Mouse (Mus musculus) ZHBTc4 (cell line): Measurements from ENCODE around the gene Rgs12.

Source experiments
- DNase-seq: peaks from one replicate; pipeline ENCODE4 v3.0.0-alpha.2; 2011; ENCODE audit warnings: low read depth, low spot score

Rgs12 gene

GRCm38 (mm10) chr5:34981734-34982133 lies 32.5 kb downstream of the Rgs12 start:
- DNase-seq: peak; percentile 61

DNA sequence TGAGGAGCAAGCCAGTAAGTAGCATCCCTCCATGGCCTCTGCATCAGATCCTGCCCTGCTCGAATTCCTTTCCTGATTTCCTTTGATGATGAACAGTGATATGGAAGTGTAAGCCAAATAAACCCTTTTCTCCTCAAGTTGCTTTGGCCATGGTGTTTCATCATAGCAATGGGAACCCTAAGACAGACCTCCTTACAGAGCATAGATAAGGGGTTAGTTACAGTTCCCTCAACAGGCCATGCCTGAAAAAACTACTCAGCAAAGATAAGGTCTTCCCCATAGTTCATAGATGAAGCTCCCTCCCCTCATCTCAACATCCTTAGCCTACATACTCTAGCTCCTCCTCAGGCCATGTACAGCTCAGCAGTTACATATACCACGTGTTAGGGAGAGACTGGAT lies 35.7 kb downstream of the Rgs12 start:
- DNase-seq: no peak

DNA sequence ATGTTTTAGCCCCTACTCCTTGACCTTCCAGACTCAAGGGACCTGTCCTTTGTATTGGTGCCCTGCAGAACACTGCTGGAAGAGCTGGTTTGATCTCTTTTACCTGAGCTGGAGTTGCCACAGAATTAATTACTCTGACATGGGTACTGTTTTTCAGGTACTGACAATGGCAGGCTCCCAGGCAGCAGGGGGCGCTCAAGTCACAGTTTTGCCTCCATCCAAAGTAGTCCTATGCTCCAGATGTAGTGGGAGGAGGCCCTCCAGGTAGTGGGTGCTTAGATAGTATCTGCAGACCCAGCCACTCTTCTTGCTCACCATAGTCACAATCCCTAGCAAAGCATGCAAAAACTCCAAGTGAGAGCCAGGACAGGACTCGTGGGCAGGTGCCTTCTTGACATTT lies 36.6 kb downstream of the Rgs12 start:
- DNase-seq: peak; percentile 76

- DNase-seq: no peak
These were observed 38.2 kb downstream of the Rgs12 start for GRCm38 (mm10) chr5:34987396-34987795.

DNA sequence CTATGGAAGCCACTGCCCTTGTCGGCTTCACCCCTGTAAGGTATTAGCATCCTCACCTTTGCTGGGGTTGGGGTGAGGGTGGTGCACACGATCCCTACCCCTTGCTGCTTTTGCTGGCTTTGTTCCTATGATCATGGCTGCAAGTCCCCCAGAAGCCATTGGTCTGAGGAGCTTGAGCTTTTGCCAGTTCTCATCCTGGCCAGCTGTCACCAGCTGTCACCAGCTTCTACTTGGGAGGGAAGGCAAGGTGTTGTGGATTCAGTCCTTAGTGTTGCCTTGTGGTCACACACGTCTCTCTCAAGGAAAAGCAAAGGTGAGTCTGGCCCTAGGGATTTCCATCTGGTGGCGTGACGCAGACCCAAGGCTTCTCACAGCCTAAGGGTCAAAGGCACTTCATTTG lies 39.4 kb downstream of the Rgs12 start:
- DNase-seq: no peak

- DNase-seq: peak; percentile 36
These were observed 40.1 kb downstream of the Rgs12 start for GRCm38 (mm10) chr5:34989321-34989772.

DNA sequence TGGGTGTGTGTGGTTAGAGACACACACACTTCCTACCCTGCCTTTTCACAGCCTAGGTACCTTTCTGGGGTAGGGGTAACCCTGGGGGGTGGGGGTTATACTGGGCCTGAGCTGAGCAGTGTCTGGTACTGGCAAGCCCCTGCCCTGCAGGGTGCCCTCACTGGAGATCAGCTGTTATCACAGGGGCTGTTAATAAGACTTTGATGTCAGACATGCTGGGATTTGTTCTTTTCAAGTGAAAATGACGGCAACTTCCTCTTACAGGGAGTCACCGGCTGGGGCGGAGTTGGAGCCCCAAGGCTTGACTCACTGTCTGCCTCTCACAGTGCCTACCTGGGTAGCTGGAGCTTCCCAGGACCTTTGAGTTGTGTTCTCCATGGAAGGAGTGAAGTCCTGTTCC lies 49.5 kb downstream of the Rgs12 start:
- DNase-seq: peak; percentile 83

GRCm38 (mm10) chr5:34999281-34999680 lies 50.0 kb downstream of the Rgs12 start:
- no peak for DNase-seq

GRCm38 (mm10) chr5:35000323-35000722 lies 51.1 kb downstream of the Rgs12 start:
- DNase-seq: no peak

DNA sequence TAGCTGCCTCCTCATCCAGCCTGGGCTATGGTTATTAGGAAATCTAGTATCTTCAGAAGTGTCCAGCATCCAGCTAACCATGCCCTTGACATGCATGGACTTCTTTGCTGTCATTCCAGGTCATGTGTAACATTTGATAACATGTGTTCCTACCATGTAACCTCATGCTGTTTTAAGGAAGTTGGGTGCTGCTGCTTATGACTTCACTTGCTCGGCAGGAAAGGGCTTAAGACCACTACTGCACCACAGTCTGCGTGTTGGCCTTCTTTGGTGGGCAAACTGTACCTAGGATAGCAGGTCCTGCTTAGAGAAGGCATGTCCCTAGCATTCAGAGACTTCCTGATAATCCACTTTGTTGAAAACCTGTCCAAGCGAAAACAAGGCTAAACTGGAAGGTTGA lies 51.9 kb downstream of the Rgs12 start:
- no peak for DNase-seq

DNA sequence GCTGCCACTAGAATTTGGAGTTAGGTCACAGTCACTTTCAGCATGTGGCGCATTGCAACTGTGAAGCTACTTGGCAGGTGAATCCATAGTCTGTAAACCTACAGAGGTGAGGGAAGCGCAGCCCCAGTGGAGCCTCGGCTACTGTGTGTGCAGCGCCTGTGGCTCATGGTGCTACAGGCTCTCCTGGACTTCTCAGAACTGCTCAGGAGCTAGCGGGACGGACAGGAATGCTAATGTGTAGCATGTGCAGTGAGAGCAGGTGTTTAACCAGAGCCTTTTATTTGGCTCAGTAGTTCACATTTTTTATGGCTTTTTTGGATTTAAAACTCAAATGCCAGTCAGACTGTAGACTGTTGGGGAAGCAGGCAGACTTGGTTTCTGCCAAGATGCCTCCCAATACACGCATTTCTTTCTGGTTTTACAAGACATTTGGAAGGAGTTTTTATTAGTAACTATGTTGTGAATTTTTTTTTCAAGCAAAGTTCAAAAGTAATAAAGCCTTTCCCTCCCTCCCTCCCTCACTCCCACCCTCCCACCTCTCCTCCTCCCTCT lies 54.4 kb downstream of the Rgs12 start:
- DNase-seq: no peak

DNA sequence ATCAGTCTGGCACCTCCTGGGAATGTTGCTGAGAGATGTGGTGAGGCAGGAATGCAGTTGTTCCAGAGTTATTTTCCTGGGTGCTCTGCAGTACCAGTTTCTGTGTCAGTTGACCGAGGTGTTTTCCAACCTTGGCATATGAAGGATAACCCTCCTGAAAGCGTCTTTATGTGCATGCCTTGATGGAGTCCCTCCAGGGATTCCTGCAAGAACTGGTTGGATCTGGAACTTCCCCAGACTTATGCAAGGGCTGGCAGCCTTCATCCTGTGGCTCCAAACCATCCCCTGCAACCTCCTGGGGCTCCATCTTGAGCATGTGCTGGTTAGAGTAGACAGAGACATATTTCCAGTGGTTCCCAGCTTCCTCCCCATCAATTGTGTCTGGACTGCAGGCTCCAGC lies 55.5 kb downstream of the Rgs12 start:
- no peak for DNase-seq

DNA sequence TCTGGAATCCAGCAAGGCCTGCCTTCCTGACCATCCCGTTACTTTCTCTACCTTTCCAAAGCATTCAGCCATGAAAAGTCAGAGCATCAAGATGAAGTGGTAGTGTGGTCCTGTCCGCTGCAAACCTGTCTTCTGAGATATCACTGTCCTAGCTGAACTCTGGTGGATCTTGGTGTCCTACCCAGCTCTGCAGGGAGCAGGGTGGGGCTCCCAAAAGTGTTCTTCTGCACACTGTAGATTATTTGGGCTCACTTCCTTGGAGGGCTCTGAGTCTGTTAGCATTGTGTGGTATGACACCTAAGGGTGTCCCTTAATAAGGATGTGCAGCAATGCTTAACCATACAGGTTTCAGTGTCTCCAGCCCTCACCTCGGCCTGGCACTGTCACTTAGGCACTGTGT lies 56.4 kb downstream of the Rgs12 start:
- no peak for DNase-seq

- DNase-seq: no peak
These were observed 57.4 kb downstream of the Rgs12 start for GRCm38 (mm10) chr5:35006599-35006998.

DNA sequence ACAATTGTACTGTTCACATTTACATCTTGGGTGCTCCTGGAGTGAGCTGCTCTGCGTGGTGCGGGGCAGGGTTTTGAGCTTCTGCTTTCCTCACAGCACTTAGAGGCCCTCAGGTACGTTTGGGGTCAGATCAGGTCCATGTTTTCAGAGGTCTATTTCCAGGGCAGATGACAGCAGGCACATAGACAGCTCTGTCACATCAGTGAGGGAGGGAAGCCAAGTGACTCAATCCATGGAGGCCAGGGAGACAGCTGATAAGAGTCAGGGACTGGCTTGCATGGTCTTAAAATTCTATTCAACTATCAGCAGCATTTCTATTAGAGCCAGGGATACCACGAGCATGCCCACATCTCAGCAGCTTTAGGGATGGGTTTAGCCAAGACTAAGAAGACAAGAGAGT lies 59.9 kb downstream of the Rgs12 start:
- DNase-seq: no peak

DNA sequence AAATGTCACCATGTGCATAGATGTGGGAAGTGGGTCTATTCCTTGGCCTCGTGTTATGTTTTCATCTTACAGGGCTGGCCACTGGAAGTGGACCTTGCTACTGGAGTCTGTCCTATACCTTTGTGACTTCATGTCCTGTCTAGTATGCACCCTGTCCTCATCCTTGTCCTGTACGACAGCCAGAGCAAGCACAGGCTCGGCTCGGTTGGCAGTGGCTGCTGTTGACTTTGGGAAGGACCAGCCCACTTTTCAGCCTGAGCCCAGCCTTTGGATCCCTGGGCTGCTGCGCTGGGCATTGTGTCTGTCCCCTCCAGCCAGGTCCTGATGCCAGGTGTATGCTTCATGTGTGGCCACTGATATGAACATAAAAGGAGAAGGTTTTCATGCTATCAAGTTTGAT lies 61.4 kb downstream of the Rgs12 start:
- DNase-seq: no peak

GRCm38 (mm10) chr5:35011156-35011923 lies 62.1 kb downstream of the Rgs12 start:
- DNase-seq: no peak

GRCm38 (mm10) chr5:35014036-35014435 lies 64.8 kb downstream of the Rgs12 start:
- peak; percentile 19 for DNase-seq

DNA sequence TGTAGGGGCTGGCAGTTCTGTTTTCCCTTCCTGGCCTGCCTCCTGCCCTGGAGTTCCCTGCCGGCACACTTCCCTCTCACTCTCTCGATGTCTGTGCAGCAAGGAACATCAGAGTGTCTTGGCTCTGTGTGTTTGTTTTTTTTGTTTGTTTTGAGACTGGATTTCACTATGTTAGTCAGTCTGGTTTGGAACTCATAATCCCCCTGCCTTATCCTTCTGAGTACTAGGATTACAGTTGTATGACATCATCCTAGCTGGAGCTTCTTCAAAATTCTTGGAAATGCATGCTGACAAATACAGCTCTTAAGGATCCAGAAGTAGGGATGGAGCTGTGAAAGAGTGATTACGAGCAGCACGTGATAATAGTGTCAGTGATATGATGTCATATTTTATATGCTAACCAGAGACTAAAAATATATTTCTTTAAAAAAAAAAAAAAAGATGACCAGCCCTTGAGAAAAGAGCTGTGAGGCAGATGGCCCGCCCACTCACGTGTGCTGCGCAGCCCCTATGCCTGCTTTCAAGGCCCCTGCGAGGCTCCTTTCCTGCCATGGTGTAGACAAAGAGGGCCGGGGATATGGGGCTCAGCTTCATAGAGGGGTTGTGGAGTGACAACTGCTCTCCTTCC lies 70.5 kb downstream of the Rgs12 start:
- no peak for DNase-seq

GRCm38 (mm10) chr5:35020410-35021241 lies 71.4 kb downstream of the Rgs12 start:
- DNase-seq: no peak

DNA sequence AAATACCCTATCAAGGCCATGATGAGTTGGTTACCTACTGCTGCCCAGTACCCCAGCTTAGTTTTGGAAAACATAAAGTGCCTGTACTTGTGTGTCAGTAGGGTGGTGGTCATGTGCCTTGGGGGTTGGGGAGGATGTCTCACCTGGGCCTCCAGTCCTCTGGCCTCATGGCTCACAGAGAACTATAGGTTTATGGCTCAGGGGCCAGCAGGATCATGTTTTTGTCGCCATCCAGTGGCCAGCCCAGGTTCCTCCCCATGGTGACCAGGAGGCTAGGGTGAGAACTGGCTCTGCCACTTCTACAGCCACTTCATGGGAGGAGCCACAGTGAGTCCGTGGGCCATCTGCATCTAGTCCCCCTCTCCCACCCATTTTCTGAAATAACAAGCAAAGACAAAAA lies 75.7 kb downstream of the Rgs12 start:
- DNase-seq: peak; percentile 40

- DNase-seq: no peak
These were observed 80.1 kb downstream of the Rgs12 start for GRCm38 (mm10) chr5:35029303-35029702.
